Mouse (Mus musculus): ENCODE measurements around the gene Crisp4.

Gene Crisp4

GRCm38 (mm10) chr1:18145802-18146201, at the start of gene Crisp4:
TSS of gene Crisp4 (minus strand) at chr1:18145902.
- in situ Hi-C loops (cut with MboI), result no loop called here

GRCm38 (mm10) chr1:18191719-18192118, 46.0 kb upstream of the Crisp4 start:
- in situ Hi-C loops (cut with MboI), result no loop called here

GRCm38 (mm10) chr1:18190714-18191712, 45.3 kb upstream of the Crisp4 start:
- in situ Hi-C loops (cut with MboI), result no loop called here

GRCm38 (mm10) chr1:18181167-18181566, 35.5 kb upstream of the Crisp4 start:
- in situ Hi-C loops (cut with MboI), result no loop called here

- in situ Hi-C loops (cut with MboI), result no loop called here
These were observed 24.9 kb upstream of the Crisp4 start for GRCm38 (mm10) chr1:18170573-18170972.

GRCm38 (mm10) chr1:18168261-18168660, 22.6 kb upstream of the Crisp4 start:
- in situ Hi-C loops (cut with MboI), result no loop called here

GRCm38 (mm10) chr1:18159082-18159481, 13.4 kb upstream of the Crisp4 start:
- in situ Hi-C loops (cut with MboI), result no loop called here

- in situ Hi-C loops (cut with MboI), result no loop called here
These were observed 2.5 kb upstream of the Crisp4 start for GRCm38 (mm10) chr1:18148211-18148610.

GRCm38 (mm10) chr1:18131691-18132090, 14.0 kb downstream of the Crisp4 start:
- in situ Hi-C loops (cut with MboI), result no loop called here

- in situ Hi-C loops (cut with MboI), result no loop called here
These were observed 15.7 kb downstream of the Crisp4 start for GRCm38 (mm10) chr1:18129983-18130382.

- in situ Hi-C loops (cut with MboI), result no loop called here
These were observed 38.9 kb downstream of the Crisp4 start for GRCm38 (mm10) chr1:18106720-18107355.

- in situ Hi-C loops (cut with MboI), result no loop called here
These were observed 39.7 kb downstream of the Crisp4 start for GRCm38 (mm10) chr1:18105866-18106529.

- in situ Hi-C loops (cut with MboI), result no loop called here
These were observed 40.5 kb downstream of the Crisp4 start for GRCm38 (mm10) chr1:18105029-18105865.

All from mature B cell (primary cell).